8 mouse cellular contexts compared by ENCODE assay signal in the genomic region with DNA sequence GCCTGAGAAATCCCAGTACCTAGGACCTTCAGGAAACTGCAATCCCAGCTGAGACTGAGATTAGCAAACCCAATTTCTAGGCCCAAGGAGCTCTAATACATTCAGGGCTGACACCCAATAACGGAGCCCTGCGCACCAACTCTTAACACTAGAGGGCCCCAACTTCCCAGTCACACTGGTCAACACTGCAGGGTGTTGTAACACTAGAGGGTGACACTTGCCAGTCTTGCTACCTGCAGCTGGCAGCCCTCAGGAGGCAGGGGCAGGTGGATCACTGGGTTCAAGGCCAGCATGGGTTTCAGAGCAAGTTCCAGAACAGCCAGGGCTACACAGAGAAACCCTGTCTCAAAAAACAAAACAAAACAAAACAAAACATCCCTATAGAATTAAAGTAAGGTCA. TPM values are rescaled to one million over a fixed set of nuclear protein-coding genes. Genes with fewer than 3 reads are reported as not detected.
A peak's percentile ranks its signal among the peaks of the same experiment; 100 is the strongest.
DNase-seq lines count a peak whose midpoint lies in the region; ATAC-seq and TF ChIP-seq lines count a peak whose summit lies in the region.

No protein-coding gene starts in this region.

- H3K9me3 ChIP-seq in hindbrain, embryonic 15.5 days, result no peaks in the 10 kb centered on the region
- H3K9me3 ChIP-seq in liver, embryonic 12.5 days (replicated peaks), result no peaks in the 10 kb centered on the region

- TF ChIP-seq CTCF in gastrocnemius, adult 2 months (IDR thresholded peaks at IDR 0.05), result peak; percentile 61

- no peak overlapping the region for H3K9ac ChIP-seq in hindbrain, embryonic 15.5 days
- no peak overlapping the region for H3K9ac ChIP-seq in liver, embryonic 12.5 days

- no peak overlapping the region for H3K4me2 ChIP-seq in hindbrain, embryonic 15.5 days
- H3K4me2 ChIP-seq in liver, embryonic 12.5 days, result peak overlapping the region; percentile 81

- H3K27me3 ChIP-seq in hindbrain, embryonic 15.5 days, result no peaks in the 10 kb centered on the region
- H3K27me3 ChIP-seq in liver, embryonic 12.5 days (replicated peaks), result peaks cover 10% of the 10 kb centered on the region

- H3K27ac ChIP-seq in gastrocnemius, adult 2 months, result peak overlapping the region; percentile 76
- no peak overlapping the region for H3K27ac ChIP-seq in hindbrain, embryonic 15.5 days (replicated peaks)
- peak overlapping the region; percentile 91 for H3K27ac ChIP-seq in liver, embryonic 12.5 days

- ATAC-seq in hindbrain, embryonic 15.5 days (ENCODE audit: low FRiP score, low read depth), result peak; percentile 31; the same call in 1 of the 2 replicates
- ATAC-seq in liver, embryonic 12.5 days, result peak; percentile 67

- 3% methylated on average over 2 of the region's 2 CpGs for WGBS in hindbrain, embryonic 15.5 days
- 13% methylated on average over 2 of the region's 2 CpGs for WGBS in liver, embryonic 12.5 days (ENCODE audit: insufficient replicate concordance)

- H3K36me3 ChIP-seq in hindbrain, embryonic 15.5 days, result no peaks in the 10 kb centered on the region
- peaks cover 7% of the 10 kb centered on the region; the same call in 1 of the 2 replicates for H3K36me3 ChIP-seq in liver, embryonic 12.5 days

- H3K4me3 ChIP-seq in gastrocnemius, adult 2 months, result peak overlapping the region; percentile 96
- H3K4me3 ChIP-seq in hindbrain, embryonic 15.5 days, result no peak overlapping the region
- peak overlapping the region; percentile 88; the same call in 1 of the 2 replicates for H3K4me3 ChIP-seq in liver, embryonic 12.5 days

- DNase-seq in ovary, postnatal 14 days (ENCODE audit: low spot score), result peak; percentile 36
- DNase-seq in ovary, postnatal 10 days (ENCODE audit: low spot score), result no peak
- peak; percentile 68 for DNase-seq in c-Kit-positive CD71-positive TER-119-negative erythroid progenitor cells, embryonic 14.5 days (ENCODE audit: low read depth)
- DNase-seq in gastrocnemius, adult 2 months, result peak; percentile 59
- peak; percentile 41 to 70 for DNase-seq in monocyte, adult 2 months (ENCODE audit: low read depth in 1 of 2, low spot score in 2 of 2)
- DNase-seq in testis, postnatal 14 days (ENCODE audit: low spot score), result peak; percentile 51

- peaks cover 33% of the 10 kb centered on the region for H3K4me1 ChIP-seq in hindbrain, embryonic 15.5 days (replicated peaks)
- peaks cover 27% of the 10 kb centered on the region for H3K4me1 ChIP-seq in liver, embryonic 12.5 days

- intact Hi-C loops in gastrocnemius, adult 2 months (cut with DNase I), result loop anchor here (2.0 kb wide), 1 partner anchor 71 kb away; no protein-coding TSS in a partner anchor

RNA-seq across cellular contexts. Expression of a gene that starts 0.6 kb away (rescaled TPM):
- total RNA-seq in gastrocnemius, adult 2 months (2021), result 10 to 100 TPM; 45.2 to 47.7 TPM
- 103 and 109 TPM in 2 replicates for polyA plus RNA-seq in hindbrain, embryonic 15.5 days (2015; fragmentation: Nextera tagmentation; extraction: Ambion mirVana)
- polyA plus RNA-seq in liver, embryonic 12.5 days (2016; fragmentation: Nextera tagmentation; extraction: Ambion mirVana), result 65.4 and 67.9 TPM in 2 replicates

RNA-seq across cellular contexts. Expression of a gene that starts 8.9 kb away (rescaled TPM):
- 10 to 100 TPM; 32.8 to 34.9 TPM for total RNA-seq in gastrocnemius, adult 2 months (2021)
- polyA plus RNA-seq in hindbrain, embryonic 15.5 days (2015; fragmentation: Nextera tagmentation; extraction: Ambion mirVana), result 4.1 and 5.9 TPM in 2 replicates
- polyA plus RNA-seq in liver, embryonic 12.5 days (2016; fragmentation: Nextera tagmentation; extraction: Ambion mirVana), result 2.4 and 2.8 TPM in 2 replicates
